Mouse (Mus musculus) right cerebral cortex, adult 2 months (tissue): ENCODE data around the gene Bcl6b.

Experiments used
- DNase-seq, 2 experiments: peaks; one replicate each; pipeline ENCODE4 v3.0.0; 2021 to 2022; ENCODE audit warnings: low spot score in 2 of 2

The Bcl6b gene

GRCm38 (mm10) chr11:70229260-70230010, at the start of gene Bcl6b:
Gene Bcl6b, minus strand, starts transcription at chr11:70229798.
- DNase-seq: no peak

GRCm38 (mm10) chr11:70278961-70279360, 49.4 kb upstream of the Bcl6b start:
- DNase-seq: peak in 1 of 2 experiments; percentile 13

- no peak for DNase-seq
Observed at GRCm38 (mm10) chr11:70271641-70272040, 42.0 kb upstream of the Bcl6b start.

- no peak for DNase-seq
Observed at GRCm38 (mm10) chr11:70266405-70266804, 36.8 kb upstream of the Bcl6b start.

GRCm38 (mm10) chr11:70265819-70266218, 36.2 kb upstream of the Bcl6b start:
- DNase-seq: no peak

- DNase-seq: no peak
Observed at GRCm38 (mm10) chr11:70265252-70265651, 35.7 kb upstream of the Bcl6b start.

- DNase-seq: no peak
Observed at GRCm38 (mm10) chr11:70259035-70259434, 29.4 kb upstream of the Bcl6b start.

GRCm38 (mm10) chr11:70254931-70255531, 25.4 kb upstream of the Bcl6b start, which contains the start of gene Alox12:
Gene Alox12, minus strand, starts transcription at chr11:70255353.
- DNase-seq: no peak

GRCm38 (mm10) chr11:70254337-70254736, 24.7 kb upstream of the Bcl6b start:
- DNase-seq: no peak

- DNase-seq: no peak
Observed at GRCm38 (mm10) chr11:70251853-70252252, 22.3 kb upstream of the Bcl6b start.

- DNase-seq: no peak
Observed at GRCm38 (mm10) chr11:70250150-70250549, 20.6 kb upstream of the Bcl6b start.

- DNase-seq: peak; percentile 57 to 81
Observed at GRCm38 (mm10) chr11:70247136-70247845, 17.7 kb upstream of the Bcl6b start.

GRCm38 (mm10) chr11:70242591-70242990, 13.0 kb upstream of the Bcl6b start:
- no peak for DNase-seq

- DNase-seq: peak; percentile 85 to 91
Observed at GRCm38 (mm10) chr11:70239541-70240279, 10.1 kb upstream of the Bcl6b start, which contains the start of the genes Gm21988 and Rnasek. Gene Gm21988, minus strand, starts transcription at chr11:70239830. Gene Rnasek, minus strand, starts transcription at chr11:70239842.

GRCm38 (mm10) chr11:70238591-70239440, 9.2 kb upstream of the Bcl6b start:
- no peak for DNase-seq

- peak; percentile 97 to 98 for DNase-seq
Observed at GRCm38 (mm10) chr11:70237457-70238167, 8.0 kb upstream of the Bcl6b start, which contains the start of gene 0610010K14Rik. Gene 0610010K14Rik, minus strand, starts transcription at chr11:70237914.

GRCm38 (mm10) chr11:70236717-70237116, 7.1 kb upstream of the Bcl6b start:
- no peak for DNase-seq

- DNase-seq: no peak
Observed at GRCm38 (mm10) chr11:70235254-70235900, 5.8 kb upstream of the Bcl6b start.

- DNase-seq: no peak
Observed at GRCm38 (mm10) chr11:70234497-70234896, 4.9 kb upstream of the Bcl6b start.

GRCm38 (mm10) chr11:70234037-70234436, 4.4 kb upstream of the Bcl6b start:
- DNase-seq: no peak
